7 mouse cellular contexts compared by ENCODE assay signal in the genomic region with DNA sequence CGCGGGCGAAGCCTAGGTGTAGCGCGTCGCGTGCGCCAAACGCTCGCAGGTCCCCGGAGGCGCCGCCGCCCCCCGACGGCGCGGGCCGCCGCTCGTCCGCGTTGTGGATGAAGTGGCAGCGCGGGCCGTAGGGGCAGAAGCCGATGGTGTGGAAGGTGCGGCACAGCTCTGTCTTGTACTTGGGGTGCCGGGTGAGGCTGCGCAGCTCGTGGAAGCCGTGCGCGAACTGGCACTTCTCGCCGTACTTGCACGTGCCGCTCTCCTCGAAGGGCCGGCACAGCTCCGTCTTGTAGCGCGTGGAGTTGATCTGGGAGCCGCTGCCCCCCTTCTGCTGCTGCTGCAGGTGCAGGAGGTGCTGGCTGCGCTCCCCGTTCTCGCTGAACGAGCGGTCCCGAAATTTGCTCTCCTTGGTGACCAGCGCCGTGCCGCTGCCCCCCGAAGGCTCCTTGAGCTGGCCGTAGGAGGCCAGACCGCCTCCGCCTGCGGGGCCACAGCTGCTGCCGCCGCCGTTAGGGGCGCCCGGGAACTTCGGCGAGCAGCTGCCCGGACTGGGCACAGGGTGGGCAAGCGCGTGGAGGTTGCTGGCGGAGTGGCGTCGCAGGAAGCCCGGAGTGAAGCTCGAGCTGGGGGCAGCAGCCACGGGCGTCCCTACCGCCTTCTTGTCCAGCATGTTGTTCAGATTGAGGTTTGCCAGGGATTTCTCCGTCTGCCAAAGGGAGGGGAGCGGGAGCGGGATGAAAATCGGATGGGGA. TPM values are rescaled to one million over a fixed set of nuclear protein-coding genes. Genes with fewer than 3 reads are reported as not detected.
DNase-seq lines count a peak whose midpoint lies in the region; ATAC-seq and TF ChIP-seq lines count a peak whose summit lies in the region.

No protein-coding gene starts in this region.

- TF ChIP-seq POLR2A in CH12.LX (IDR thresholded peaks at IDR 0.05; ENCODE audit: low read depth, low read length), result no peak

- peaks cover 8 to 51% of the 10 kb centered on the region in 2 experiments for H3K36me3 ChIP-seq in CH12.LX (replicated peaks in 1 of 2; ENCODE audit: control insufficient read depth in 1 of 2, insufficient read depth in 1 of 2, low read length in 1 of 2)
- 0 out of 2 replicates have a peak, but pooled peaks cover 6% of the 10 kb centered on the region for H3K36me3 ChIP-seq in forebrain, embryonic 13.5 days (ENCODE audit: poor library complexity, severe bottlenecking)
- H3K36me3 ChIP-seq in hindbrain, embryonic 12.5 days, result 0 out of 2 replicates have a peak, but pooled peaks cover 5% of the 10 kb centered on the region
- peaks cover 10% of the 10 kb centered on the region for H3K36me3 ChIP-seq in limb, embryonic 15.5 days

- dilution Hi-C loops in CH12.LX (cut with MboI; ENCODE audit: extremely low pct_ligation_motif_present, extremely low pct_unique_long_range_greater_than_20kb, low sequenced_read_pairs), result no loop called here

- no peak; the same call in none of the 2 replicates for TF ChIP-seq RAD21 in CH12.LX (IDR thresholded peaks at IDR 0.05; ENCODE audit: low read depth, low read length)

- H3K4me3 ChIP-seq in CH12.LX (replicated peaks in 1 of 3; ENCODE audit: low read depth in 2 of 3, low read length in 2 of 3, poor library complexity in 1 of 3), result peak overlapping the region; percentile 66 to 79 (median 73)
- H3K4me3 ChIP-seq in forebrain, embryonic 13.5 days, result peak overlapping the region; percentile 60
- H3K4me3 ChIP-seq in hindbrain, embryonic 12.5 days, result peak overlapping the region; percentile 68
- H3K4me3 ChIP-seq in limb, embryonic 15.5 days, result peak overlapping the region; percentile 57

- H3K27ac ChIP-seq in CH12.LX (ENCODE audit: insufficient read depth, low read depth), result peak overlapping the region; percentile 82
- H3K27ac ChIP-seq in forebrain, embryonic 13.5 days, result peak overlapping the region; percentile 86
- H3K27ac ChIP-seq in hindbrain, embryonic 12.5 days, result peak overlapping the region; percentile 88
- H3K27ac ChIP-seq in limb, embryonic 15.5 days, result peak overlapping the region; percentile 90

- in situ Hi-C loops in CH12.LX (cut with MboI; ENCODE audit: low pct_ligation_motif_present, low pct_unique_long_range_greater_than_20kb, low sequenced_read_pairs), result no loop called here

- WGBS in forebrain, embryonic 13.5 days, result 1% methylated on average over 76 of the region's 80 CpGs
- 1% methylated on average over 79 of the region's 80 CpGs for WGBS in hindbrain, embryonic 12.5 days
- WGBS in limb, embryonic 15.5 days, result under 1% methylated on average over 77 of the region's 80 CpGs

- H3K9me3 ChIP-seq in CH12.LX (replicated peaks; ENCODE audit: low read length), result peaks cover 10% of the 10 kb centered on the region
- H3K9me3 ChIP-seq in forebrain, embryonic 13.5 days (replicated peaks), result no peaks in the 10 kb centered on the region; the same call in 1 of the 2 replicates
- H3K9me3 ChIP-seq in hindbrain, embryonic 12.5 days (replicated peaks), result 0 out of 2 replicates have a peak, but pooled peaks cover under 1% of the 10 kb centered on the region
- H3K9me3 ChIP-seq in limb, embryonic 15.5 days, result no peaks in the 10 kb centered on the region

- no peak for TF ChIP-seq EP300 in CH12.LX (IDR thresholded peaks at IDR 0.05; ENCODE audit: low read length)

- peak overlapping the region; percentile 25 for H3K4me2 ChIP-seq in CH12.LX (ENCODE audit: insufficient read depth, low read depth, poor library complexity, severe bottlenecking)
- H3K4me2 ChIP-seq in forebrain, embryonic 13.5 days, result peak overlapping the region; percentile 74
- peak overlapping the region; percentile 63 for H3K4me2 ChIP-seq in hindbrain, embryonic 12.5 days (replicated peaks)
- H3K4me2 ChIP-seq in limb, embryonic 15.5 days, result peak overlapping the region; percentile 47

- DNase-seq in CH12.LX (ENCODE audit: extremely low read depth) (no peak), ZHBTc4 (ENCODE audit: low read depth, low spot score) (peak; percentile 31)
- peak; percentile 89 for DNase-seq in naive thymus-derived CD4-positive, alpha-beta T cell, adult 2 months (ENCODE audit: low read depth)
- peak; percentile 77 for DNase-seq in thymus, postnatal 0 days (ENCODE audit: low spot score)

- no peak for ATAC-seq in forebrain, embryonic 13.5 days
- no peak for ATAC-seq in hindbrain, embryonic 12.5 days (ENCODE audit: low FRiP score)
- no peak for ATAC-seq in limb, embryonic 15.5 days (ENCODE audit: insufficient number of reproducible peaks, low FRiP score, low TSS enrichment, low read depth)

- H3K79me2 ChIP-seq in CH12.LX (replicated peaks; ENCODE audit: control insufficient read depth, extremely low read depth, insufficient read depth, poor library complexity, severe bottlenecking), result peaks cover 19% of the 10 kb centered on the region

- peak in 1 of 2 experiments; percentile 30; a peak in 2 of 4 replicates for TF ChIP-seq CTCF in CH12.LX (conservative IDR thresholded peaks at IDR 0.05 in 1 of 2, IDR thresholded peaks at IDR 0.05 in 1 of 2; ENCODE audit: low read depth in 2 of 2, low read length in 2 of 2)

- H3K27me3 ChIP-seq in CH12.LX (replicated peaks), result no peaks in the 10 kb centered on the region
- peaks cover 14% of the 10 kb centered on the region; the same call in 1 of the 2 replicates for H3K27me3 ChIP-seq in forebrain, embryonic 13.5 days
- peaks cover 11% of the 10 kb centered on the region for H3K27me3 ChIP-seq in hindbrain, embryonic 12.5 days
- no peaks in the 10 kb centered on the region for H3K27me3 ChIP-seq in limb, embryonic 15.5 days

- peak overlapping the region; percentile 75 for H3K9ac ChIP-seq in CH12.LX (ENCODE audit: insufficient read depth, low read depth)
- peak overlapping the region; percentile 80 for H3K9ac ChIP-seq in forebrain, embryonic 13.5 days
- peak overlapping the region; percentile 89 for H3K9ac ChIP-seq in hindbrain, embryonic 12.5 days
- peak overlapping the region; percentile 84 for H3K9ac ChIP-seq in limb, embryonic 15.5 days

- peaks cover 3 to 46% of the 10 kb centered on the region in 2 experiments; a peak in 3 of 4 replicates for H3K4me1 ChIP-seq in CH12.LX (ENCODE audit: control insufficient read depth in 1 of 2, insufficient read depth in 2 of 2)
- peaks cover 47% of the 10 kb centered on the region for H3K4me1 ChIP-seq in forebrain, embryonic 13.5 days
- H3K4me1 ChIP-seq in hindbrain, embryonic 12.5 days, result peaks cover 32% of the 10 kb centered on the region
- peaks cover 45% of the 10 kb centered on the region for H3K4me1 ChIP-seq in limb, embryonic 15.5 days

TF ChIP-seq in CH12.LX, 34 proteins besides CTCF, POLR2A, EP300 and RAD21:
- peak; percentile 25; the same call in 1 of the 2 replicates for TF ChIP-seq TCF12 (IDR thresholded peaks at IDR 0.05; ENCODE audit: low read depth, low read length)
- peak; percentile 55; the same call in 1 of the 2 replicates for TF ChIP-seq CHD1 (IDR thresholded peaks at IDR 0.05; ENCODE audit: low read depth, low read length)
- TF ChIP-seq ELF1 (IDR thresholded peaks at IDR 0.05; ENCODE audit: low read depth, low read length), result no peak
- no peak for TF ChIP-seq SMC3 (IDR thresholded peaks at IDR 0.05; ENCODE audit: low read depth, low read length)
- TF ChIP-seq ZC3H11A (IDR thresholded peaks at IDR 0.05; ENCODE audit: low read depth, low read length), result no peak
- TF ChIP-seq SIN3A (IDR thresholded peaks at IDR 0.05; ENCODE audit: low read length), result peak; percentile 31; the same call in 1 of the 2 replicates
- TF ChIP-seq MXI1 (IDR thresholded peaks at IDR 0.05; ENCODE audit: low read depth, low read length), result peak; percentile 63
- no peak for TF ChIP-seq KAT2A (IDR thresholded peaks at IDR 0.05; ENCODE audit: insufficient replicate concordance, low read length)
- 0 out of 2 replicates have a peak, but pooled peaks have one; percentile 19 for TF ChIP-seq IRF4 (IDR thresholded peaks at IDR 0.05; ENCODE audit: low read depth, low read length)
- TF ChIP-seq TBP (conservative IDR thresholded peaks at IDR 0.05; ENCODE audit: low read depth, low read length), result no peak
- peak; percentile 80 for TF ChIP-seq UBTF (IDR thresholded peaks at IDR 0.05; ENCODE audit: low read depth, low read length)
- TF ChIP-seq BHLHE40 (IDR thresholded peaks at IDR 0.05; ENCODE audit: low read depth, low read length), result peak; percentile 80
- peak; percentile 68 for TF ChIP-seq MAX (IDR thresholded peaks at IDR 0.05; ENCODE audit: low read length)
TF ChIP-seq in CH12.LX: peak in this region for 8.

RNA-seq across cellular contexts. Expression of a gene that starts 1.1 kb away (rescaled TPM):
- total RNA-seq in CH12.LX (2012; rRNA removed), result 9.0 and 10.3 TPM in 2 replicates
- 8.5 and 8.9 TPM in 2 replicates for total RNA-seq in CH12.LX (2014; rRNA removed)
- 18.5 and 24.2 TPM in 2 replicates for polyA plus RNA-seq in CH12.LX (2012; ENCODE audit: insufficient read length, low read depth)
- polyA plus RNA-seq in forebrain, embryonic 13.5 days (2015; fragmentation: Nextera tagmentation; extraction: Ambion mirVana), result 4.9 and 5.0 TPM in 2 replicates
- 16.1 TPM in 2 replicates for polyA plus RNA-seq in hindbrain, embryonic 12.5 days (2016; fragmentation: Nextera tagmentation; extraction: Ambion mirVana)
- polyA plus RNA-seq in limb, embryonic 15.5 days (2015; fragmentation: Nextera tagmentation; extraction: Ambion mirVana), result 19.5 and 22.5 TPM in 2 replicates
- polyA plus RNA-seq in thymus, postnatal 0 days (2015; fragmentation: Nextera tagmentation; extraction: Ambion mirVana), result 28.4 and 35.1 TPM in 2 replicates
